Mouse (Mus musculus) kidney, postnatal 0 days (tissue): ENCODE measurements around the gene Ccdc188. TPM values are rescaled to one million over a fixed set of nuclear protein-coding genes. Genes with fewer than 3 reads are reported as not detected.

Source experiments
- ATAC-seq: fragments of 200-750 bp; cut with Nextera tagmentation; replicated peaks from 2 replicates; pipeline ENCODE4 v1.8.0; 2017; ENCODE audit warnings: low read depth, moderate number of reproducible peaks, moderate TSS enrichment, moderate library complexity; ENCODE audit not compliant: low FRiP score
- DNase-seq: peaks from one replicate; pipeline ENCODE4 v3.0.0-alpha.2; 2016; ENCODE audit warnings: low spot score
- H3K27ac ChIP-seq: fragments of 300-500 bp; sonication (generic); 2 replicates; pipeline ENCODE4 v1.5.1; 2014; ENCODE audit warnings: mild to moderate bottlenecking
- H3K27me3 ChIP-seq: fragments of 300-500 bp; sonication (generic); 2 replicates; pipeline ENCODE4 v1.6.1; 2014; ENCODE audit warnings: low read length, mixed read lengths; ENCODE audit not compliant: insufficient read depth
- H3K36me3 ChIP-seq: fragments of 300-500 bp; sonication (generic); 2 replicates; pipeline ENCODE4 v1.6.1; 2014; ENCODE audit warnings: low read length, mixed read lengths; ENCODE audit not compliant: insufficient read depth
- H3K4me1 ChIP-seq: fragments of 300-500 bp; sonication (generic); replicated peaks from 2 replicates; pipeline ENCODE4 v1.6.1; 2014; ENCODE audit warnings: antibody characterized with exemption, low read length, mixed read lengths; ENCODE audit not compliant: insufficient read depth
- H3K4me2 ChIP-seq: fragments of 300-500 bp; sonication (generic); 2 replicates; pipeline ENCODE4 v1.6.1; 2014; ENCODE audit warnings: mild to moderate bottlenecking, low read length, moderate library complexity, mixed read lengths
- H3K4me3 ChIP-seq: fragments of 300-500 bp; sonication (generic); replicated peaks from 2 replicates; pipeline ENCODE4 v1.5.1; 2014; ENCODE audit warnings: low read depth, low read length
- H3K9ac ChIP-seq: fragments of 300-500 bp; sonication (generic); 2 replicates; pipeline ENCODE4 v1.6.1; 2014; ENCODE audit warnings: low read depth, low read length
- H3K9me3 ChIP-seq: fragments of 300-500 bp; sonication (generic); replicated peaks from 2 replicates; pipeline ENCODE4 v1.6.1; 2016; ENCODE audit warnings: low read length, inconsistent platforms, mixed read lengths
- CTCF ChIP-seq: IDR thresholded peaks from 2 replicates; pipeline ENCODE4 v1.5.1; 2016; ENCODE audit warnings: antibody characterized with exemption, low read depth, mild to moderate bottlenecking, moderate library complexity
- WGBS: fragments of 180-500 bp; shearing (Covaris S2); extraction: QIAGEN DNeasy Blood & Tissue Kit; methylation state at CpG from one replicate; pipeline ENCODE4 v1.1.7; 2014; 5-methylcytosine and 5-hydroxymethylcytosine counted together
- polyA plus RNA-seq: library from polyadenylated mRNA; unstranded; fragments of >200 nt; fragmentation: Nextera tagmentation; extraction: Ambion mirVana; gene quantifications from 2 replicates; pipeline ENCODE4 v1.2.1, GENCODE M21; 2015

The Ccdc188 gene
- polyA plus RNA-seq, 1 experiment from 2014 or later: not detected

- ATAC-seq (no peak), DNase-seq (no peak)
- Histone ChIP-seq H3K27me3 (no peaks in the 10 kb centered on the region), H3K9ac (no peak overlapping the region), H3K36me3 (peaks cover 39% of the 10 kb centered on the region), H3K4me2 (no peak overlapping the region), H3K9me3 (no peaks in the 10 kb centered on the region), H3K4me1 (no peaks in the 10 kb centered on the region), H3K27ac (no peak overlapping the region), H3K4me3 (no peak overlapping the region)
- TF ChIP-seq CTCF: no peak
- 85% methylated on average over 2 of the region's 2 CpGs for WGBS
These were observed 47.3 kb downstream of the Ccdc188 start for GRCm38 (mm10) chr16:18265024-18265423.

GRCm38 (mm10) chr16:18268182-18268581 lies 50.5 kb downstream of the Ccdc188 start:
- no peak overlapping the region for H3K4me2 ChIP-seq
- ATAC-seq (no peak), DNase-seq (peak; percentile 31)
- 84% methylated on average over 5 of the region's 5 CpGs for WGBS
- no peak overlapping the region for H3K4me3 ChIP-seq
- no peaks in the 10 kb centered on the region for H3K4me1 ChIP-seq
- TF ChIP-seq CTCF: peak; percentile 57
- peaks cover 49% of the 10 kb centered on the region for H3K36me3 ChIP-seq
- H3K27ac ChIP-seq: no peak overlapping the region
- H3K9me3 ChIP-seq: no peaks in the 10 kb centered on the region
- H3K27me3 ChIP-seq: no peaks in the 10 kb centered on the region
- no peak overlapping the region for H3K9ac ChIP-seq

Other genes starting within 250 kb of the Ccdc188 start
- gene Vpreb2, start 237.5 kb upstream of the Ccdc188 start, polyA plus RNA-seq: not detected in 2 replicates
- gene Dgcr6, start 165.0 kb upstream of the Ccdc188 start, polyA plus RNA-seq: 111 and 115 TPM in 2 replicates
- gene Prodh, start 127.7 kb upstream of the Ccdc188 start, polyA plus RNA-seq: 19.2 and 20.3 TPM in 2 replicates
- gene Rtn4r, start 90.2 kb upstream of the Ccdc188 start, polyA plus RNA-seq: 1.0 and 1.2 TPM in 2 replicates
- 13.1 and 13.5 TPM in 2 replicates for gene Zdhhc8, start 17.3 kb downstream of the Ccdc188 start, polyA plus RNA-seq
- gene Trmt2a, start 30.8 kb downstream of the Ccdc188 start, polyA plus RNA-seq: 53.0 and 59.2 TPM in 2 replicates
- gene Ranbp1, start 30.9 kb downstream of the Ccdc188 start, polyA plus RNA-seq: 457 and 487 TPM in 2 replicates
- 0.91 and 3.0 TPM in 2 replicates for gene Gm49776, start 40.4 kb downstream of the Ccdc188 start, polyA plus RNA-seq
- gene Dgcr8, start 71.4 kb downstream of the Ccdc188 start, polyA plus RNA-seq: 15.6 and 18.5 TPM in 2 replicates
- gene Tango2, start 130.2 kb downstream of the Ccdc188 start, polyA plus RNA-seq: 28.3 and 31.6 TPM in 2 replicates
- 20.0 and 20.6 TPM in 2 replicates for gene Arvcf, start 130.3 kb downstream of the Ccdc188 start, polyA plus RNA-seq
- gene Txnrd2, start 208.5 kb downstream of the Ccdc188 start, polyA plus RNA-seq: 29.8 and 30.6 TPM in 2 replicates
- 107 and 123 TPM in 2 replicates for gene Comt, start 209.0 kb downstream of the Ccdc188 start, polyA plus RNA-seq